Mouse (Mus musculus): ENCODE data around the gene Oip5.

The Oip5 gene

GRCm38 (mm10) chr2:119587383-119587782 is 30.9 kb downstream of the Oip5 start:
- peak; percentile 64 for DNase-seq (ENCODE audit: low spot score)

GRCm38 (mm10) chr2:119584282-119584681 is 34.0 kb downstream of the Oip5 start:
- no peak for DNase-seq (ENCODE audit: low spot score)

- DNase-seq (ENCODE audit: low spot score), result no peak
Measured at GRCm38 (mm10) chr2:119583439-119583838, 34.8 kb downstream of the Oip5 start.

- no peak for DNase-seq (ENCODE audit: low spot score)
Measured at GRCm38 (mm10) chr2:119581571-119581970, 36.7 kb downstream of the Oip5 start.

- DNase-seq (ENCODE audit: low spot score), result no peak
Measured at GRCm38 (mm10) chr2:119572471-119572870, 45.8 kb downstream of the Oip5 start.

- DNase-seq (ENCODE audit: low spot score), result no peak
Measured at GRCm38 (mm10) chr2:119566182-119566855, 52.0 kb downstream of the Oip5 start.

GRCm38 (mm10) chr2:119565284-119565683 is 53.0 kb downstream of the Oip5 start:
- no peak for DNase-seq (ENCODE audit: low spot score)

GRCm38 (mm10) chr2:119561794-119562193 is 56.5 kb downstream of the Oip5 start:
- DNase-seq (ENCODE audit: low spot score), result no peak

Data from T-cell, adult 2 months (primary cell).